Mouse (Mus musculus) cerebellum, postnatal 10 days (tissue): ENCODE data around the gene Aff1.

Experiments
- DNase-seq, 2 experiments: peaks; one replicate each; pipeline ENCODE4 v3.0.0; 2021; ENCODE audit warnings: mixed read lengths in 2 of 2

The Aff1 gene

DNA sequence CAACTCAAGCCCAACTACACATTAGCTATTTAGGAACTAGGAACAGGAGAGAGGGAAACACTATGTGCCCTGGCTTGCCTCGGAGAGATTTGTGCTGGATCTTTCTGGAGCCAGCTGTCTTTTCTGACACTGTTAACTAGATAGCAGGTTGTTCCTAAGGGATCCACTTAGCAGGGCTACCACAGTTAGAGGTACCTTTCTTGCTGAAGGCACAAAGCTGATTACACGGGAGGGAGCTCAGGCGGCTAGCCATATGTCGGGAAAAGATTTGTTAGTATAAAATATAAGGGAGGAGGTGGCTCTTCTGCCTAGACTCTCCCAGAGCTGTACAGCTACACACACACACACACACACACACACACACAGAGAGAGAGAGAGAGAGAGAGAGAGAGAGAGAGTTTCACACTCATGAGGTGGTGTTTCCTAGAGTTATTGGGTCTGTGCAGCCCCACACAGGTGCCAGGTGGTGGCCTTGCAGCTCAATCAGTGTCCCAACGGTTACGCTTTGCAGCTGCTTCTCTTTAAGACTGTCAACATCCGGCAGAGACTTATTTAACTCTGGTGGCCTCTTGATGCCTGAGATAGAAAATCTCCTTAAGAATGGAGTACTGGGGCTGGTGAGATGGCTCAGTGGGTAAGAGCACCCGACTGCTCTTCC lies 34.2 kb downstream of the Aff1 start:
- no peak for DNase-seq

DNA sequence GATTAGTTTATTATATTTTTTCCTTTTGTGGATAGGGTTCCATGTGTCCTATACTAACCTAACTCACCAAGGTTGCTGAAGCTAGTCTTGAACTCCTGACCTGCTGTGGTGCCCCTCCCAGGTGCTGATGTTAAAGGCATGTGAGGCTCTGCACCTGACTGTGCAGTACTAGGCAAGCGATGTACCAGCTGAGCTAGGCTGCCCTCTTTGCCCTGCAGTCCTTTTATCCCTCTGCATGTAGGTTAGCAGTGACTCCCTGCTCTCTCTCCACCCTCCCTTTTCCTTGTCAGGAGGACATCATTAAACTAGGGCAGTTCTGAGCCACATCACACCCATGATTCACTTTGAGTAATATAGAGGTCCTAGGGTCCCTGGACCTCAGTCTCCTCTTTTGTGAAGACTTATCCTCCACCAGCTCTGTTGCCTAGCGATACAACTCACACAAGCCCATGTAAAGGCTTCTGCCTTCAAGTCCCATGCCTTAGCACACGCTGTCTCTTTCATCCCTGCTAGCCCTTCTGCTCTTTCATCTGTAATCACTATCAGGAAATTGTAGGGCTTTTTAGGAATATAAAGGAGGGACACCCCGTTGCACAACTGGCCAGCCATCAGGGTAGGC lies 35.7 kb downstream of the Aff1 start:
- no peak for DNase-seq

DNA sequence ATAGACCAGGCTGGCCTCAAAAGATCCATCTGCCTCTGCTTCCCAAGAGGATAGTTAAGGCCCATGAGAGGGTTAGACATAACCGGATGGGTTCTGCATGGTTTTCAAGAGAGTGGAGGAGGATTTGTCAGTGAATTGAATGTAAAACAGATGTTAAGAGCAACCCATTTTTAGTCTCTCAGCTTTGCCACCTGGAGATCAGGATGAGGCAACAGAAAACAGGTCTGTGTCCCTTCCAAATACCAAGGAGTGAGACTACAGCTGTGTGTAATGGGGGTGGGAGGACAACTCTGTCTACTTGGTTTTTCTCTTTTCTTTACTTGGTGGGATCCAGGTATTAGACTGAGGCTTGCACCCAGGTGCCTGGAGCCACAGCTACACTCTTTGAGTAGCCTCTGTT lies 37.1 kb downstream of the Aff1 start:
- DNase-seq = no peak

DNA sequence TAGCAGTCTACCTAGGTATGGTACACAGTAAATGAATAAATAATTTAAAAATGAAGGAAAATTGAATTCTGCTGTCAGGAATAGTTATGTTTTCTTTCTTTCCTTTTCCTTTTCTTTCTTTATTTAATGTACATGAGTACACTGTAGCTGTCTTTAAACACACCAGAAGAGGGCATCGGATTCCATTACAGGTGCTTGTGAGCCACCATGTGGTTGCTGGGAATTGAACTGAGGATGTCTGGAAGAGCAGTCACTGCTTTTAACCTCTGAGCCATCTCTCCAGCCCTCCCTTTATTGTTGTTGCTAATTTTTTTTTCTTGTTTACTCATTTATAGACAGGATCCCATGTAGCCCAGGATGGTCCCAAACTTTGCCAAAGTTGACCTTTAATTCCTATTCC lies 38.0 kb downstream of the Aff1 start:
- DNase-seq = no peak

DNA sequence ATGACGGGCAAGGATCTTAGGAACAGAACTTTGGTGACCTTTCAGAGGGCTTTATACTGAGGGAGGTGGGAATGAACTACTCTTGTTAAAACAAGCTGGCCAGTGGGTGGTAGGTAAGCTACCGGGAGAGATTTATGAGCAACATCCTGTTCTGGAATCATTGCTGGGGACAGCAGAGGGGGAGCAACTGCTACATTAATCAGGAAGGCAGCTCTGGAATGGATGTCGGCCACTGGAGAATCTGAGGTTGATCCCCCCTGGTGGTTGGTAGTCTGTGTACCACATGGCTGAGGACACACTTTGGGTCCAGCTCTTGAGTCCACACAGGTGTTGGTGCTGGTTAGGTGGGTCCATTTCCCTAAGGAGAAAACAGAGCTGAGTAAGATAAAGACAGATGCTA lies 38.6 kb downstream of the Aff1 start:
- no peak for DNase-seq

DNA sequence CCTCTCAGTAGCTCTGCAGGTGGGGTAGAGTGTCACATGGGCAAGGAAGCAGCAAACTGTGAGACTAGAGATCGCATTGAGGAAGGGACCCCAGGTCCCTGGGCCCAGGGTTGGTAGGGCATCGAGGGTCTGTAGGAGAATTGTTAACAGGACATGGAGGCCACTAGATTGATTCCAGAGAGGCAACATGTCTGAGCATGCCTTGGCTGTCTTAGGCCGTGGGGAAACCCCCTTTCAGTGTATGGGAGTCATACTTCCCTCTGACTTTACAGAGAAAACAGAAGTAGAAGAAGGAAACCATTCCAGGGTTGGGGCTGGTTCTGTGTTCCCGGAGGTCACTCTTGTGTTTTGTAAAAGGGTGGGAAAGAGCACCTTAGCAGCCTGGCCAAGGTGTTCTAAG lies 40.4 kb downstream of the Aff1 start:
- DNase-seq = no peak

DNA sequence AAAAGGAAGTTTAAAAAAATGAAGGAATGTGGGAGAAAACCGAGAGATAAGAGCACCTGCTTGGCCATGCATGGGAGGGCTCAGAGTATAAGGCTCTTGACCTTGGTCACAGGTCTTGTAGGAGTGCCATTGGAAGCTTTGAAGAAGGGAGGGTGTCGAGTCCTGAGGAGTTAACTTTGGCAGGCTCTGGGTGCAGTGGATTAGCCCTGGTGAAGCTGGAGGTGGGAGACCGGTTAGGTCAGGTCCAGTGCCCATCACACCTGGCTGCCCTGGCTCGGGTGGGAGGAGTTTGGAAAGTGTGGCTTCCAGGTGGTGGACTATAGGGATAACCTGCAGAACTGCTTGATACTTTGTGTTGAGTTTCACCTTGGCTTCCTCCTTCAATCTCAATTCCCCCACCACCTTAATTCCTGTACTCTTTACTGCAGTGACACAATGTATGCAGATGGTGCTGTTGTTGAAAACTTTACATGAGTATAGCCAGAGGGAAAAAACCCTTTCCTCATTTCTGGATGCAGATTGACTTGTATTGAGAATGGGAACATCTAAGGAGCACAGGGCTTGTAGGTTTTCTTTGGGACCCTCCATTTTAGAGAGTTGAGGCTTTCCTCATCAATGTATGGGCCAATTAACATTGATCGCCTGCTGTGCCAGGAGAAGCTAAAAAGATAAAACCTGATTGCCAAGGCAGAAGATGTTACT lies 43.4 kb downstream of the Aff1 start:
- no peak for DNase-seq

DNA sequence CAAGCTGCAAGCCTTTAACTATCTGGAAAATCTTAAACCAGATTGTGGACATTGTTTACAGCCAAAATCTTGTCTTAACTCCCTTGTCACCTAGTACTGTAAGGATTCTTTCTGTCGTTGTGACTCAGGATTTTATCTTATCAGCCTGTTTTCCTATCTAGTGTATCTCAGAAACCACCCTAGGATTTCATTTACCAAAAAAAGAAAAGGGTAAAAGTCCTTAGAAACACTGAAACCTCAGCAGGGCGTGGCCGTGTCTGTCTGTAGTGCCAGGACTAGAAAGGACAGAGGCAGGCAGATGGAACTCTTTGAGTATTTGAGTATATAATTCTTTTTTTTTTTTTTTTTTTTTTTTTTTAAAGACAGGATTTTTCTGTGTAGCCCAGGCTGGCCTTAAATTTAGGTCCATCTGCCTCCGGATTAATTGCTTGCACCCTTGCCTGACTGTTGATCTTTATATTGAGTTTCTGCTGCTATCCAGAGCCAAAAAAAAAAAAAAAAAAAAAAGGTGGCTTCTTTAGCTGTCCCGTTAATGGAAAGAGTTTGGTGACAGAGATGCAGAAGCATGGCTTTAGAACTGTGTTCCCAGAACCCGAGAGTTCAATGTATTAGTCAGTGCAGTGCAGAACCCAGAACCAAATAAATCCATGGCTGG lies 44.5 kb downstream of the Aff1 start:
- no peak for DNase-seq

DNA sequence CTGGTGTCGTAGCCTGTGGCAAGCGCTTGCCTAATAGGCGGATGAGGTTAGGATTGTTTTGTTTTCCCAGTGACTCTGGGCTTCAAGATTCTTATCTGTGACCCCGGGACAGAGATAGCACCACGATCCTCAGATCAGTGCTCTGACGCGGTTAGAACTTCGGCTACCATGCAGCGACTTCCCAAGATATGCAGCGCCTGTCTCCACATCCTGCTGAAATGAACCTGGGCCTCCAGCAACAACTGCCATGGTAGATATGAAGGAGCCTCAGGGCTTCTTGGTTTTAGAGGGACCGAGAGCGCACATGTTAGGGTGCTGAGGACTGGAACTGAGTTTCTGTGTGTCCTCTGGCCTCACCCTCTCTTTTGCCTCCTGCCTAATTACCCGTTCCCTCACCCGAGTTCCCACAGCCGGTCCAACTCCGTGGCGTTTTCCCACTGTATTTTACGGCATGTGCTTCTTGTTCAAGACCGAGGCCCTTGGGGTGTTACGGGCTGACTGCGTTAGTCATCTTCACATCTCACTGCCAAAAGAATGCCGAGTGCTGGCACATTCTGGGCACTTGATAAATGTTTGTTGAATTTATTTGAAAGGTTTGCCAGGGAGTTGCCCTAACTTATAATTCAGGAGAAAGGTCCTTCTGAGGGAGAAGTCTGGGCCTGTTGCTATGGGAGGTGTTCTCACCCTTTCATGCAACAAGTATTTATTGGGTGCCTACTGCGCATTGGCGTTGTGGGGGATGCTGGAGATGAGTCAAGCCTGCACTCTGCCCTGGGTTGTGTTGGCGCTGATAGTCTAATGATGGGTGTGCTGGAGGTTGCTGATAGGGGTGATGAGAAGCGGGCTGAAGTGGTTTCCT lies 45.3 kb downstream of the Aff1 start:
- DNase-seq = peak in 1 of 2 experiments; percentile 6

DNA sequence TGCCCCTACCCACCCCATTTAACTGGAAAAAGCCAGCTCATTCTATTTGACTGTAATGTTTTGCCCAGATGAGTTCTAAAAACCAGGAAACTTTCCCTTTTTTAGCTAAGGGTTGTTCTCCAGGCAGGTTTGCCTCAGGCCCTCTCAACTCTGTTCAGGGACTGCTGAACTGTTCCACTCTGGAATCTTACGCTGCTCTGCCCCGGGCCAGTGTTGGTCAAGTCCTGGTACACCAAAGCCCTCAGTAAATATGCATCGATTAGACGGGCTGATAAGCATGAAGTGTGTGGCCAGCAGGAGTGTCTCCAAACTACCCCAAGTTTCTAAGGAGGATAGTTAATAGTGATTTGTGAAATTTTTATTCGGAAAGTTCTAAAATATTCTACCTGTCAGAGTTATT lies 46.3 kb downstream of the Aff1 start:
- no peak for DNase-seq

DNA sequence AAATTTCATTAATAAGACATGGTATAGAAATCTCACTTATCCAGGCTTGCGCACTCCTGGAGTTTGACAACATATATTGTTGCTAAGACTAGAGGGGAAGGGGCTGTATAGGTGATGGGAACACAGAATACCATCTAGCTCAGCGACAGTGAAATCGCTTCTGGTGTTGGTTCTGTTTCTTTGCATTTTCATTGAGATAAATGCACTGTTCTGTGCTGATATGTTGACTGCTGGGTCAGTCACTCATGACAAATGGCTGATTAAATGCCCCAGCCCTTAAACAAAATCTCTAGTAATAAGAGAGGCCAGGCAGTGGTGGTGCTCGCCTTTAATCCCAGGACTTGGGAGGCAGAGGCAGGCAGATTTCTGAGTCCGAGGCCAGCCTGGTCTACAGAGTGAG lies 47.0 kb downstream of the Aff1 start:
- DNase-seq = no peak

DNA sequence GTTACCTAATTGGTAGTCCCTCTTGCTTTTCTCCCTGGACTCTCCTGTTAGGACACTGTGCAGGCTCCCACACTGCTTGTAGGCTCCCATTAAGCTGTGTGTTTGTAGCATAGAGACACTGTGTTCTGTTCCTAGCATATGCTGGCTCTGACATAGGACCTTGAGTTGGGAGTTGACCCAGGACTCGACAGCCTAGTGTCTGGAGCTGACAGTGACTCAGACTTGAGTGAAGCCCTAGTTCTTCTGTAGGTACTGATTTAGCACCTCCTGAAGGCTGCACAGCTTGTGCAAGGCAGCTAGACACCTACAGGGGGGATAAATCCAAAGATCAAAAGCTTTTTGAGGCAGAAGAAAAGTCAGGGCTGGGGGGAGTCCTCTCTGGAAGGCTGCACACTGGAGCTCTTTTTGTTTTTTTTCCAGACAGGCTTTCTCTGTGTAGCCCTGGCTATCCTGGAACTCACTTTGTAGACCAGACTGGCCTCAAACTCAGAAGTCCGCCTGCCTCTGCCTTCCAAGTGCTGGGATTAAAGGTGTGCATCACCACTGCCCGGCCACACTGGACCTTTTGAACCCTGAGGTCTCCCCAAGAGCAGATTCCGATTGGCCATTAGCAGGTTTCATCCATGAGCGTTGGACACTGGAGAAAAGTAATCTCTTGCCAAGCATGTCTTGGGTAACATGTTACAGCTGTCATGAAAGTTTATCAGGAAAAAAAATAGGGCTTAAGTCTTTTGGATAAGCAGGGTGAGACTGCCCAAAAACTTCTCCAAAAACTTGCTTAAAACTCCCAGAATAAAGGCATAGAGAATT lies 48.1 kb downstream of the Aff1 start:
- no peak for DNase-seq

DNA sequence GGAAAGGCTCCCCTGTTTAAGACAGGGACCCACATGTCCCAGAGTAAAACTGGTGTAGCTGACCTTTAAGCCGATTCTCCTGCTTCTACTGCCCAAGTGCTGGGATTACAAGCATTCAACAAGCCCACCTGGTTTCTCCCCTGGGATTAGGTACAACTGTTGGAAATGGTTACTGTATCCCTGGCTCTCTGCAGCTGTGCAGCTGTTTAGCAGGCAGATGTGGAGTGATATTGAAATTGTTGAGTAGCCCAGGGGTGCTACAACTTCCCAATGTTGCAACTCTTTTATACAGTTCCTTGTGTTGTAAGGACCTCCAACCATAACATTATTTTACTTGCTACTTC lies 48.7 kb downstream of the Aff1 start:
- no peak for DNase-seq

DNA sequence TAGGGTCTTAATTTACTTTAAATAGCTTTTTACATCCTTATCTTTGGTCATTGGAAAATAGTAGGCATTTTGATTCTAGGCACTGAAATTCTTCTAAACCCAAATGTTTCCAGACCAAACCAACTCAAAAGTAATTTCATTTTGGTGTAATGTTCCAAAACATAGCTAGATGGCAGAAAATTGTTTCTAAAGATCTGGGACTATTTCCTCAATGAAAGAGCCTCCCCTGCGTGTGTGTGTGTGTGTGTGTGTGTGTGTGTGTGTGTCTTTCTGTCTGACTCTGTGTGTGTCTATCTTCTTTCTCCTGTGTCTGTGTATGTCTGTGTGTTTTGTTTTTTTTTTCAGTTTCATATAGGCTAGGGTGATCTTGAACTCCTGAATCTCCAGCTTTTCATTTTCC lies 49.3 kb downstream of the Aff1 start:
- no peak for DNase-seq

DNA sequence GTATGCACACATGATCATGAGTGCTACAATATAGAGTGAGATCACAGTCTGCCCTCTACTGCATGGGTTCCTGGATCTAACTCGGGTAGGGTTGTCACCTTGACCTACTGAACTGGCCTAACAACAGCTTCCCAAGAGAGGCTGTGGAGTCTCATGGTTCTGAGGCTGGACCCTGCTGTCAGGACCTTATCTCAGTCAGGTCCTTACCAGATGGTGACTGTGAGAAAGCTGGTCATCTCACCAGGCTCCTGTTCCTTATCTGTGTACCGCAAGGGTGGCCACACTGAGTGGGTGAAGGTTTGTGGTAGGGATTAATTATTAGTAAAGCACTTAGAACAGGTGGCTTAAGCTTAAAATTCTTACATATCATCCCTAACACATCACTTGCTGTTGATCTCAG lies 49.8 kb downstream of the Aff1 start:
- no peak for DNase-seq

DNA sequence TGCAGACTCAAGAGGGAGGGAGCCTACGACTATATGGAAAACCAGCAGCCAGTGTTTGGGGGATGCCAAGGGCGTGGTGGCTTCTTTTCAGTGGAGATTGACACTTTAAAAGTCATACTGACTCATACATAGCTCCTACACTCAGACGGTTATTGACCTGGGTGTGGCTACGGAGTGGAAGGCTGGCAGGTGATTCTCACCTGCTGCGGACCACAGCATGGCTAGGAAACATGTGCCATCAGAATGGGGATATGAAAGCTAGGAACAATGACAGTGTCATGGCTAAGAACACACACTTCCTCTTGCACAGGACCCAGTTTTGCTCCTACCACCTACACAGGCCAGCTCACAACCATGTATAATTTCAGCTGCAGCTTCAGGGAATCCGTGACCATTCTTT lies 52.4 kb downstream of the Aff1 start:
- DNase-seq = no peak

DNA sequence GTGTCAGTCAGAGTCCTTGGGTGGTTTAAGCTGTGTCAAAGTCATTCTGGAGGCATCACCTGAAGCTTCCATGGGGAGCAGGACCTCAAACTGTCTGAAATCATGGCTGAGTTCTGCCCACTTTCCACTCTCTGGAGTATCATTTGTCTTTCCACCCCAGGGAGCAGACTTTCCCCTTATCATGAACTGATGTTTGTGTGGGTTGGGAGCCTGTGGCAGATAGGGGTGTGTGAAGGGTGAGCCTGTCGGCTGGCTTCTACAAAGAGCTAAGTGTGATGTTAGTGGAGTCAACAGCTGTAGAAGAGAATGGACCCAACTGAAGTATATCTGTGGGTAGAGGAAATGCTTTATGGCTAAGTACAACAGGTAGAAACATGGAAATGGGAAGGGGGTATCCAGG lies 53.5 kb downstream of the Aff1 start:
- DNase-seq = no peak

DNA sequence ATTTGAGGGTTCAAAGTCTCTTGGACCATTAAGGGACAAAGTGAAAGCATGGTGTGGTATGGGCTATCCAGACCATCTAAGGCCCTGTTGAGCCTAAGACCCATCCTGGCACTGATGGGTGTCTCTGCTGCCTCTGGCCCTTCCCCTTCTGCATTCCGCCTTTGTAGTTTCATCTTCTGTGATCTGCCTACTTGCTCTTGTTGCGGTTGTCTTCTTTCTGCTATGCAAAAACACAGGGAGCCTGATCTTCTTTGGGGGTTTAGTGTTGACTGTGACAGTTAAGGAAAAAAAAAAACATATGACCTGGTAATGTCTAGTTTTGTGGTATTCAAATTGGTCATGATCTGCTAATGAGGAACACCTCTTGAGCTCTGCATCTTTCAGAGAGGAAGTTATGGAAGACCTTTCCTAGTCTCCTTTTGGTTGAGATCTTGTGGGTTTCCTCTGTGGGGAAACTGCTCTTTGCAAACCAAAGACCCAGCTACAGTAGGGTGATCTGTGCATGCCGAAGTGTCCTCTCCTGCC lies 54.4 kb downstream of the Aff1 start:
- DNase-seq = no peak

DNA sequence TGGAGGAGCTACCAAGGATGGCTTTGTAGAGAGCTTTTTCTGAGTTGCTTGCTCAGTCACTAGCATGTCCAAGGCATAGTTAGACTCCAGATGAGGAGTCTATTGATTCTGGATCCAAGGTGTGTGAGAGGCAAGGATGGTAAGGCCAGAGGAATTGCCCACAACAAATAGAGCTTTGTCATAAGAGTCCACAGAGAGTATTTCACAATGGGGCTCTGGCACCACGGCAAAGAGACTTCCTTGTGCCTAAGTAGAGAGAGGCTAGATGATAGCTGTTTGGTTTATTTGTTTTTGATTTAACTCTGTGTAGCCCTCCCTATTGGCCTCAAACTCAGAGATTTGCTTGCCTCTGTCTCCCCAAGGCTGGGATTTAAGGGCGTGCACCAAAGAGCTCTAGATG lies 54.9 kb downstream of the Aff1 start:
- DNase-seq = no peak

DNA sequence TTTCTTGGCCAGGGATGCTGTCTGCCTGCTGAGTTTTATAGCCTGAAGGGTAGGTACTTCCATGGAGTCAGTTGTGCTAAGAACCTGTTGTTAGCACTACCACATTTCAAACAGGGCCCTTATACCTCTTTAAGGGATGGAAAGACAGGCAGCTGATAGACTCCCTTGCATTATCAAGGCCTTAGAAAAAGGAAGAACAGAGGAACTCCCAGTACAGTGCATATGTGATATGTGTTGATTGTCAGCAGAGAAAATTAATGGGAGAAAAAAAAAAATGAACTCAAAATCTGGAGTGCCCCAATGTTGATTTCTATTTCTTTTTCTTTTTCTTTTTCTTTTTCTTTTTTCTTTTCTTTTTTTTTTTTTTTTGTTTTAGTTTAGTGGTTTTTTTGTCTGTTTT lies 56.2 kb downstream of the Aff1 start:
- no peak for DNase-seq

DNA sequence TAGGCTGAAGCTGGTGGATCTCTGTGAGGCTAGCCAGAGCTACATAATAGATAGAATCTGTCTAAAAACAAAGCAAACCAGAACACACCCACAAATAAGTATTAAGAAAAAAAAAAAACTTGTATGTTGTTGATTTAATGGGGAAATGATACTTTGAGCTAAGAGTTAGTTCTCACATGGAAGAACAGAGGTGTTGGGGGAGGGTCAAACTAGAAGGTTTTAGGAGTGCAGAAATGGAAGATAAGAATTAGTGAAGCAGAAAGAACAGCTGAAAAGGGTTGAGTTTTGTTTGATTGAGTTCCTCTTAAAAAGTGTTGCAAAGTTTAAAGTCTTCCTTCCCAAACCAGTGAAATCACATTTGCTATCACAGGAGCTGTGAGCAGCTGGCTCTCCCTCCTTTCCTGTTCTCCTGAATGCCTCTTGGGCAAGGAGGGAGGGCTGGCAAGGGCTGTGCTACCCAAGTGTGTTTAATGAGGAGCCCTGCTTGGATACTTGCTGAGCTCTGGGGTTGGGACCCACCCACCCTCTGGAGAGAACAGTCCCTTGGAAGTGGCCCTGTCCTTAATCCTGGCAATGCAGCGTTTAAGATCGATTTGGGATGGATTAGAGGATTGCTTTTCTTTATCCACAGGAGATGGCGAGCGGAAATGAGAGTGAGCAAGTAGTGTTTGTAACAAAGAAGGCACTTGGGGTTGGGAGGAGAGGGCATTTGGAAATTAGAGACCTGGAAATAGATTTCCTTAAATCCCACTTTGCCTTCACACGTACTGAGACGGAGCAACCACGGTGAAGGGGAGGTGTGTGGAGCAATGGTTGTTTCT lies 57.5 kb downstream of the Aff1 start:
- DNase-seq = peak in 1 of 2 experiments; percentile 7
